Mouse (Mus musculus): ENCODE measurements around the gene Acss2.

- TF ChIP-seq POLR2A (IDR thresholded peaks at IDR 0.05; ENCODE audit: borderline replicate concordance, insufficient read depth, low read length) = no peak
- TF ChIP-seq CTCF (IDR thresholded peaks at IDR 0.05; ENCODE audit: borderline replicate concordance, insufficient read depth, low read depth, low read length) = no peak
Measured at GRCm38 (mm10) chr2:155590876-155591275, 73.1 kb downstream of the Acss2 start.

Measured in cerebellum, adult 2 months (tissue).